Mouse (Mus musculus) adrenal gland (tissue): ENCODE data around the gene Jam2.

Experiments
- intact Hi-C: fragments of 180-260 bp; cut with DNase I; formaldehyde crosslinking; loops from one replicate; pipeline ENCODE4 v1.15.1; 2025
- long read RNA-seq, 2 experiments: library from polyadenylated mRNA; unstranded; transcript quantifications; one replicate each; pipeline ENCODE4 v2.0.0; 2020; ENCODE audit warnings: borderline replicate concordance in 1 of 2; ENCODE audit not compliant: insufficient replicate concordance in 1 of 2

The Jam2 gene
- long read RNA-seq, experiment 1, partial matches to known transcripts = 1 of 3 reads
- long read RNA-seq, experiment 1, other reads (novel, unspliced or antisense) = 2 of 3 reads
- long read RNA-seq, experiment 2, partial matches to known transcripts = 1 of 6 reads
- long read RNA-seq, experiment 2, other reads (novel, unspliced or antisense) = 3 of 6 reads

DNA sequence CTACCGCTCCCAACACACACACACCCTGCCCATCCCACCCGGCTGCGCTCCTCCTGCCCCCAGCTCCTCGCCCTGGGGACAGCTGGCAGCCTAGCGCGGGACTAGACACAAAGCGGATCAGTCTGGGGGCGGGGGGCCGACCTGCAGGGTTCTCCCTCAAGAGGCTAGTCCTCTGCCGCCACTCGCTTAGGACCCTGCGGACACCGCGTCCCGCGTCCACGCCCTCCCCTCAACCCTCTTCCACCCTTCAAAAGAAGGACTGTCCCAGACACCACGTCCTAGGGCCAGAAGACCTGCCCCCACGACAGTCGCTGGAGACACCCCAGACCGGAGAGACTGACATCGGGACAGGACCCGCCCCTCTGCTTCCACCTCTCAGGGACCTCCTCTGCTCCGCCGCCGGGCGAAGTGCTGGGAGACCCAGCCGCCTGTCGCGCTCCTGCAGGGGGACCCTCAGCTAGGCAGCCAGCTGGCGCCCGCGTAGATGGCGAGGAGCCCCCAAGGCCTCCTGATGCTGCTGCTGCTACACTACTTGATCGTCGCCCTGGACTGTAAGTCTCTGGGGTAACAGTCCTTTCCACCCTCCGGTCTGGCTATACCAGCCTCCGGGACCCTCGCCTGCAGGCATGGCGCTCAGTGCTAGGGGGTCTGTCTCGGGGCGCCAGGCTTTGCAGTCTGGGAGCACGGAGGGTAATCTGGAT, at the start of gene Jam2:
Gene Jam2 (plus strand): TSS at position 121 of the 701 bp plus-strand sequence.
- intact Hi-C loops = no loop called here

DNA sequence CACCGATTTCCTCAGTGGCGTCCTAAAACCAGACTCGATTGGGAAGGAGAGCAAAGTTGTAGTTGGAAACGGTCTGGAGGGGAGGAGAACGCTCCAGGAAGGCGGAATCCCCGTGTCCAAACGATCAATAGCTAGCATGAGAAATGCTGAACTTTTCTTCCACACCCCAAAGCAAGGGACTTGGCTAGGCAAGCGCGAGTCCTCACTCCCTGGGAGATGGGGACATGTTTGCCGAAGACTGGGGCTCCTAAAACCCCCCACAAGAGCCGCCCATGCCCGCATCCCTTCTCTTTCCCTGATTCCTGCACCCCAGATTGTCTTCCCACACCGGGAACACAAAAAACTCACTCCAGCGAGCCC, 39.1 kb upstream of the Jam2 start:
- intact Hi-C loops = loop anchor here (5.0 kb wide), 2 partner anchors 78 to 98 kb away; partner anchors contain the start of gene Gabpa

DNA sequence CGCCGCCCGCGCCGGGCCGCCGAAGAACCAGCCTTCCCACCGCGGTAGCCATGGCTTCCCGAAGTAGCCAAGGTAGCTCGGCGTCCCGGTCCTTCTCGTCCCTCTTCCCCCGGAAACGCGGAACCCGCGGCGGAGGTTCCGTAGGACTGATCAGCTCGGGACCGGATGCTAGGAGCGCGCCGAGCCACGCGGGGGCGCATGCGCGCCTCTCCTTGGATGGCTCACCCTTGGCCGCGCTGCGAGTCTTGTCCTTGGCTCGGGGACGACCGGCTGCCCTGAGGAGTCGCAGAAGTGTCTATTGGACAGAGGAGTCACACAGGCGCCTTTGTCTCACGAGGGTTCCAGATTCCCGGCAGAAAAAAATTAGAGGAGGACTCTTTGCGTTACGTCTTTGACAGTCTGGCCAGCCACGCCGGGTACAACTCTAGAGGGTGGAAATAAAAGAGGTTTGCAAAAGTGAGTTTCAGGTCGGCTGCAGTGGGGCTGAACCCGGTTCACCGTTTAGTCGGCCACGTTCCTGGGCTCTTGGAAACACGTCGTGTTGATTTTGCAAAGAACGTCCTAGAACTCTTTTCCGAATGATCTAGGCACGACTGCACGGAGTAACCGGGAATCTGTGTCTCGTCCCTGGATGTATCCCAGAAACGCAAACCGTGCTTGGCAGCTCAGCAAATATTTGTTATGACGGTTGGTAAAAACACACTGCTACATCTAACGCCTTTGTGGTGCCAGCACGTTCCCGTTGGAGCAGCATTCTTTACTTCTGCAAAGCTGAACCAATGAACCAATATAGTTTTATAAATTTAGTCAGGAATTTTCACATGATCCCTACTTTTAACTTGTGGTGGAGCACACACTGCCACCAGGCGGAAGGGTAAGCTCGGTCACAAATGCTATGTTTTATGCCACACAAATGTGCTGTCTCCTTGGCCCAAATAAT, 38.5 kb upstream of the Jam2 start, which contains the start of gene Mrpl39:
Gene Mrpl39 (minus strand): TSS at position 577 of the 940 bp plus-strand sequence.
- intact Hi-C loops = loop anchor here (5.0 kb wide), 2 partner anchors 77 to 97 kb away; partner anchors contain the start of gene Gabpa

GRCm38 (mm10) chr16:84737358-84737757, 36.6 kb upstream of the Jam2 start:
- intact Hi-C loops = loop anchor here (5.0 kb wide), 2 partner anchors 75 to 95 kb away; partner anchors contain the start of gene Gabpa

DNA sequence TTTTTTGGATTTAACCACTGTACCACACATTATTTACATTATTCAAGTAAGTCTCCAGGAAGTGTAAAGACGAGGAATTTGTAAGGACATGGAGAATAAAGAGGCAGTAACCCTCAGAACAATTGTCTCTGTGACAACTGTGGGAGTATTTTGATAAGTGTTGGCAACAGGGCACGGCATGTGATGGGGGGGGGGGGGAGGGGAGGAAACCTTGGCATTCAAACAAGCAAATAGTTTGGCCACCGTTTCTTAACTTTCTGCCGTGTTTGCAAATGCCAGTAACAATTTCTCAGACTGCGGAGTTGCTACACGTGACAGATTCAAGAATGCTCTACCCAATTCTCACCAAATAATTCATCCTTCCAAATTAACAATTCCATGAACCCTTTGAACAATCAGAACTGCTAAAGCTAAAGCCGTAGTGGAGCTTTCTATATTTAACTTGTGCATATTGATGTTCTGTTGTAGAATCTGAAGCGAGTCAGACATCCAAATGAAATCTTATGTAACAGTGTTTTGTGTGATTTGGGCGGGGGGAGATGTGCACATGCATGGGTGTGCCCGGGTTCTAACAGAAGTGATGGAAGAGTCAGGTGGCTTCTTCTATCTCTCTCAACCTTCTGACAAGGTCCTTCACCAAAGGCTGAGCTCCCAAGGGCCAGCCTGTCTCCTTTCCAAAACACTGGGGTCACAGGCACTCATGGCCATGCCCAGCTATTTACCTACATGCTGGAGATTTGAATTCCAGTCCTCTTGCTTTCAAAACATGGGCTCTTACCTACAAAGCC, 29.0 kb upstream of the Jam2 start:
- intact Hi-C loops = no loop called here

GRCm38 (mm10) chr16:84745721-84746306, 28.1 kb upstream of the Jam2 start:
- intact Hi-C loops = no loop called here

- intact Hi-C loops = no loop called here
These were observed 6.0 kb upstream of the Jam2 start for GRCm38 (mm10) chr16:84767956-84768355.

DNA sequence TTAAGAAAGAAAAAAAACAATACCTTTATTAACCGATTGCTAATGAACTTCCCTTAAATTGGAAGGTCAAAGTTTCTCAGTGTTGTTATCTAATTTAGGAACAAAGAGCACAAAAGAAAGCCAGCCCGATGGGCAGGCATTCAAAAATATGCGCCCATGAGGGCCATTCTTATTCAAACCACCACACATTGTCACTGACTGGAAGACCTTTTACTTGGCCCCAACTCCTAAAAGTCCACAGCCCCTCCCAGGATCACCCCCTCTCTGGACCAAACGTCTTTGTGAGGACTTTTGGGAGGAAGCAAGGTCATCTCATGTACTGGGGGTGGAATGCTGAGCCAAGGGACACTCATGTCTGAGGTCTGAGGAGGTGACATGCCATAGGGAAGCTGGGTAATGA, 4.7 kb upstream of the Jam2 start:
- intact Hi-C loops = no loop called here

DNA sequence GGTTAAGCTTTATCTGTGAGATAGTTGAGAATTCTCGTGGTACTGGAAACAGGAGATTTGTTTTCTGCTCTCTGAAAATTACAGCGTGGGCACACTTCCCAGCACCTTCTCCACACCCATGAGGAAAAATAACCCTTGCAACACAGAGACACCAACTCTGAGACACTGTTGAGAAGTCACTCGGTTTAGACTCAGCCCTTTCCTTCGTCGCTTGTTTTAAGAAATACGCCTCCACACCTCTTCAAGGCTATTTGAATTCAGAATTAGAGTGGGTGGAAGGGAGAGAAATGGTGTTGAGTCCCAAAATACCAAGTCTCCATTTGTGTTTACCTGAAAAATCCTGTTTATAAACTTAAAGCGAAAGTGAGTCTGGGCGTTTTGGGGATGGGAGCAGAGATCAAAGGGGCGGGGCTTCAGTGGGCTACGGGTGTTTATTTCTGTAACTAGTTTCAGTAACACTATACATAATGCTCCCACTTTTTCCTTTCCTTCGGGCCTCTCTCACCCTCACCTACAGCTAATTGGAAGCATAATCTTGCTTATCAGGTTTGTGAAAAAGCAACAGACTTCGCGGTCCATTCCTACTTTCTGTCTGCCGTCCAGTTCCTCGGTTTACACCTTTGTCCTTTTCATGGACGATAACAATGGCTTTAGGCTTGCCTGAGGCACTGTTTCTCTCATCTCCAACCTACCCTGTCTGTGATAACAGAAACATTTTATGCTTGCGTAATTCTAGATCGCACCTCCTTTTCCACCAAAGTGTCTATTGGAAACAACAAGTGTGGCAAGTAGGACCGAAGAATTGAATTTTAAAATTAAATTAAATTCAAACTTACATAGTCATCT, 4.1 kb upstream of the Jam2 start:
- intact Hi-C loops = no loop called here

- intact Hi-C loops = no loop called here
These were observed 3.0 kb upstream of the Jam2 start for GRCm38 (mm10) chr16:84770891-84771290.

DNA sequence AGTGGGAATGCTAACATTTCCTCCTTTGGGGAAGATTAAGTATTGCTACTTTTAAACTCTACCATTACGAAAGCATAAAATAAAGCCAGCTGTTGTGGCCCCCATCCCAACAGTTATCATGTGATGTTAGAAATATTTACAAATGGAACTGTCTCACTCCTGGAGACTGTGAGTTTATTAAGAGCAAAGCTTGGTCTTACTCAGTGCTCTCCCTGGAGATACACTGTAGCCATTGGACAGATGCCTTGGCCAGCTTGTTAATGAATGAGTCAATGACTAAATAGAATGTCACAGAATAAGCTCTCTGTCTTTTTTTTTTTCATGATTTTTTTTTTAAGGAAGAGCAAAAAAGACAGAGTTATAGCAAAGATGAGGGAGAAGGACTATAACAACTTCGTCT, 2.5 kb upstream of the Jam2 start:
- intact Hi-C loops = no loop called here

DNA sequence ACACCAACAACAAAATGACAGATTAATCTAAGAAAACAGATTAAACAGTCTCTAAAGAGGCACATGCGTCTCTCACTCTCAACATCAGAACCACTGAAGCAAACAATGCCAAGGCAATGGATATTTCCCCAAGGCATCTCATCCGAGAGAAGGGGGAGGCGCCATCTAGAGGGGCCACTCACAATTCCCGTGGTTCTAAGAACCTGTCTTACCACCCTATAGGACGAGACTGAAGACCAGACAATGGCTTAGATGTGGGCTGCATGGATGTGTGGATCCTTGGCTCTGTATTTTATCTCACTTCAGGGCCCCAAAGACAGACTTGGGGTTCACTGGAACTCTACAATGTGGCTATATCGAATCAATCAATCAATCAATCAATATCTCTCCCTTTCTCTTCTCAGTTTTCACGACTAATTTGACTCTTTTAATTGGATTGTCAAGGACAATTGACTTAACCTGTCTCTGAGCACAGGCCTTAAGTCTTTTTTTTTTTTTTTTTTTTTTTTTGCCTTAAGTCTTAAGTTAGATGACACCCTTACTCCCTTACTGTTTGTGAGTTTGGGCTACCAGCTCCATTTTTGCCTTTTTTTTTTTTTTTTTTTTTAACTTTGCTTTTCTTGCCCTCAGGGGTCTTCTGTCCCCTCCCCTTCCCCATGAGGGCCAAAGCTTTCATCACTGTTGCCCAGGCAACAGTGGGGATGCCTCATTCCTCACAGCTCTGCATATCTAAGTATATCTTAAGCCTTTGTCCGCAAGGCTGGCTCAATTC, 1.2 kb upstream of the Jam2 start:
- intact Hi-C loops = no loop called here

DNA sequence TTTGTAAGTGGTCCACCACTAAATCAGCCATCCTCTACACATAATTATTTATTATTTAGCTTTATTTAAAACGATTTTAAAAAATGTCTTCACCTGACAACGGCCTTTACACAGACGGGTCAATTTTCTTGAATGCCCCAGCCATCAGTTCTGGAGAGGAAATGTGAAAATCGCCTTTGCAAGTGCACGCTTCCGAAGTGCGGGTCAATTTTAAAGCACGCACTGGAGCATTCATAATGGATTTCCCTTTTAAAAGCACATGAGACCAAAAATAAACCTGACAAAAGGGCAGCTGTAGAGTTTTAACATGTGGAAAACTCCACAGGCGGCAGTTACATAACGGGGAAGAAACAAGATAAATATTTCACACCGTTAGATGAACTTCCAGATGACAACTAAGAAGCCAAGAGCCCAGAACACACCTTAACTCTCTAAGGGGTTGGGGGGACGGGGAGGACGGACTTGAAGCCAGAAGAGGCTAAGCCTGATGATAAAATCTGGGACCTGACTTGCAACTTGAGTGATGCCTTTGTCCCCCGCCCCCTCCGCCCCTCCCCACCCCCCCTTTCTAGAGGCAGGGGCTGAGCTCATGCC, 558 bp upstream of the Jam2 start:
- intact Hi-C loops = no loop called here

- intact Hi-C loops = loop anchor here (5.0 kb wide), 1 partner anchor 38 kb away; no protein-coding TSS in a partner anchor
These were observed 873 bp downstream of the Jam2 start for GRCm38 (mm10) chr16:84774761-84775231.

GRCm38 (mm10) chr16:84775356-84775755, 1.4 kb downstream of the Jam2 start:
- intact Hi-C loops = loop anchor here (5.0 kb wide), 1 partner anchor 37 kb away; no protein-coding TSS in a partner anchor

- intact Hi-C loops = loop anchor here (5.0 kb wide), 1 partner anchor 36 kb away; no protein-coding TSS in a partner anchor
These were observed 2.3 kb downstream of the Jam2 start for GRCm38 (mm10) chr16:84776089-84776784.

DNA sequence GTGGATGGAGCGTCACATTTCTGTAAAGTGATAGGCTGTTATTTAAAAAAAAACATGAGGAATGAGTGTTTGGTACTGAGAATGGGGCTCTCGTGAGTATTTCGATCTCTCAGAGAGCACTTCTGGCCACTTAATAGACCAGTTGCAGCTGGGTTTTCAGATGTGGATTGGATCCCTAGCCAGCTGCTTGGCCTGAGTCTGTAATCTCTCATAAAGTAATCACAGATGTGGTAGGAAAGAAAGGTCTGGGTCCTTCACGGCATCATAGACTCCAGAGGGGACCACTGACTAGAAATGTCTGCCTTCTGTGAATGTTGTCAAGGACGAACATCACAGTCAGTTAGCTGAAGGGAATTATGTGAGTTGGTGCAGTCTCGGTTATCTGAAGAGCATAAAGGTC, 4.5 kb downstream of the Jam2 start:
- intact Hi-C loops = loop anchor here (5.0 kb wide), 1 partner anchor 34 kb away; no protein-coding TSS in a partner anchor
